Mouse (Mus musculus) mesoderm, embryonic 11.5 days (tissue): Measurements from ENCODE around the gene Fkbp15.

ENCODE experiments used
- DNase-seq: peaks from one replicate; pipeline ENCODE4 v3.0.0-alpha.2; 2012; ENCODE audit warnings: low read depth, low spot score

Fkbp15 gene

GRCm38 (mm10) chr4:62318294-62318693 lies 42.1 kb downstream of the Fkbp15 start:
- DNase-seq, result no peak

GRCm38 (mm10) chr4:62316456-62316855 lies 43.9 kb downstream of the Fkbp15 start:
- no peak for DNase-seq

- DNase-seq, result no peak
Measured at GRCm38 (mm10) chr4:62314516-62314915, 45.8 kb downstream of the Fkbp15 start.

GRCm38 (mm10) chr4:62313641-62314211 lies 46.6 kb downstream of the Fkbp15 start:
- DNase-seq, result no peak

DNA sequence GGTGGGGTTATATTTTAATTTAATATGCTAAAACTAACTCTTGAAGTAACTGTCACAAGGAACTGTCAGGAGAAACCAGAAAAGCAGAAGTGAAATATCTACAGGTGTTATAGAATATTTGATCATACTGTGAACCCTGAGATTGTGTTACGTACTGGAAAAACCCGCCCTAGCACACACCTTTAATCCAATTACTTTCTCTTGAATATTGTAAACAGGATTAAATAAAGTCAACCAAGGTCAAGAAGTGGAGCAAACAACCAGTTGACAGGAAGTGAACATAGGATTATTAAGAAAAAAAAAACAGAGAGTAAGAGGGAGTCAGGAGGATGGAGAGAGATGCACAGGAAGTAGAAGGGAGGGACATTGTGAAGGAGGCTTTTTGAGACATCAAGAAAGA lies 47.5 kb downstream of the Fkbp15 start:
- DNase-seq, result no peak

- DNase-seq, result no peak
Measured at GRCm38 (mm10) chr4:62308406-62308805, 51.9 kb downstream of the Fkbp15 start.

GRCm38 (mm10) chr4:62306840-62307239 lies 53.5 kb downstream of the Fkbp15 start:
- no peak for DNase-seq

- DNase-seq, result no peak
Measured at GRCm38 (mm10) chr4:62306301-62306700, 54.0 kb downstream of the Fkbp15 start.

DNA sequence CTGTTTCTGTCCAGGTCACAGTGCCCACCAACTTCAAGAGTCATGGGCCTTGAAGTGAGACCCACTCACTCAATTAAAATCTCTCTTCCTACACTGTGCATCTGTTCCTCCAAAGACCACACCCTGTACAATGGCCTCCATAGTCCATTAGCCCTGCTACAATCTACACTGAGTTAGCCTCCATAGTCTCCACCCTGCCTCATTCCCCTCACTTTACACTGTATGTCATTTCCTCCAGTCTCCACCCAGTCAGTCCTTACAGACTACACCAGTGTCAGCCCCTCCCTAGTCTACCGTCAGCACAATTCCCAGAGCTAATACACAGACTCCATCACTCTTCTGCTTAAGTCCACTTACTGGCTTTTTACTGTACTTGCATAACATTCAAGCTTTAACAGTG lies 57.1 kb downstream of the Fkbp15 start:
- DNase-seq, result no peak

DNA sequence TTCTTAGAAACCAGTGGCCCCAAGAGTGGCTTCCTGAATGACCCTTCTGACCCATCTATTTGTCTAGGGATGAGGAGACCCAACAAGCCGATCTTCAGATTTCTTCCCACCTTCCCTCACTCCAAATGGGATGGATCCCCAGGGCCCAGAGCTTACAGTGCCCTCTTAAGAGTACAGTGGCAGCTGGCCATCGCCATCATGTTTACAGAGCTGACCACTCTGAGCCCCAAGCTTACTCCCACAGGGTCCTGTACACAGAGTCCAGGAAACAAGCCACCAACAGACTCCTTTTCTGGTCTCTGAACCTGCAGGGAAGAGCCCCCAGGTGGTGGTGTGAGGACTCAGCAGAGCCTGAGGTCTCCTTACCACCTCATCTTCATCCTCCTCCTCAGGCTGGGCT lies 57.6 kb downstream of the Fkbp15 start:
- no peak for DNase-seq

DNA sequence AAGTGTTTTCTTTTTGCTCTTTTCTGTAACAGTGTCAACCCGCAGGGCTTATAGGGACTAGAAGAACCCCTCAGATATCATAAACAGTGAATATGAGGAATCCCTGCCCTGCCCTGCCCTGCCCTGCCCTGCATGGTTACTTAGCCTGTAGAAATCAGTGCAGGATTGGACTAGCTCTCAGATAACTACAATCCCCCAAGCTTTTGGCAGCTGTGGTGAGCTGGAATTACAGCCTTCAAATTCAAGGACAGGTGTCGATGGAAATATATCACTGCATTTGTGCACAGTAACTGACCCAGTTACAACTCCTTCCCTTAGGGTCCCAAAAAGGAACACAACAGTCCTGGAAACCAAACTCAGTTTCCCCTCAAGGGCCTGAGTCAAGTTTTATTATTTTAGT lies 60.3 kb downstream of the Fkbp15 start:
- DNase-seq, result no peak

GRCm38 (mm10) chr4:62297280-62298130 lies 62.8 kb downstream of the Fkbp15 start:
- no peak for DNase-seq

GRCm38 (mm10) chr4:62294741-62295140 lies 65.6 kb downstream of the Fkbp15 start:
- DNase-seq, result no peak

DNA sequence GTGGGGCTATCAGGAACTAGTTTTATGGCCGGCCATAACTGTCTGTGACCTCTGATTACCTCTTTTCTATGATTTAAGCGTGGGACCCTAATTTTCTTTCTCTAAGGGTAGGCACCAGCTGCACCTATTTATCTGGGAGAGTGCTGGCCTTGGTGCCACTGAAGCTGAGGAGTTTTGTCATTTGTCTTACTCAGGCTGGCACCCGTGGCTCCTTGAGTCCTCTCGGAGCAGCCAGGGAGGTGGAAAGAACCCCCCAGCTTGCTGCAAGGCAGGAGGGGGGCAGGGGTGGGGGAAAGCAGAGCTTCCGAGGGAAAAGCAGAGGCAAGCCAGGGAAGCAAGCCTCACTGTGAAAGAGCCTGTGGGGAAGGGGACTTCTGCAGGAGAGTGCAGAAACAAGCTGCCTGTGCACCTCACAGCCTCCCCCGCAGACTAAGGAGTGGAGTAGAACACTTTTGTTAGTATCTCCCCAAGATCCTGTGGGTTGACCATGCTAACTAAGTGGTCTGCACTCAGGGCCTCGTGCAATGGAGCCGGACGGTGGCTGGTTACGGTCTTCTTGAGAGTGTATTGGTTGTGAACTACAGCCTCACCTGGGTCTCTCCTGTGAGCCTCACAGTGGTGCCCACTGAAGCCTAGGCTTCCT lies 67.0 kb downstream of the Fkbp15 start:
- peak; percentile 70 for DNase-seq

- DNase-seq, result peak; percentile 67
Measured at GRCm38 (mm10) chr4:62292461-62293180, 67.7 kb downstream of the Fkbp15 start.

- DNase-seq, result no peak
Measured at GRCm38 (mm10) chr4:62290816-62291505, 69.4 kb downstream of the Fkbp15 start.

- DNase-seq, result no peak
Measured at GRCm38 (mm10) chr4:62289226-62289625, 71.1 kb downstream of the Fkbp15 start.

DNA sequence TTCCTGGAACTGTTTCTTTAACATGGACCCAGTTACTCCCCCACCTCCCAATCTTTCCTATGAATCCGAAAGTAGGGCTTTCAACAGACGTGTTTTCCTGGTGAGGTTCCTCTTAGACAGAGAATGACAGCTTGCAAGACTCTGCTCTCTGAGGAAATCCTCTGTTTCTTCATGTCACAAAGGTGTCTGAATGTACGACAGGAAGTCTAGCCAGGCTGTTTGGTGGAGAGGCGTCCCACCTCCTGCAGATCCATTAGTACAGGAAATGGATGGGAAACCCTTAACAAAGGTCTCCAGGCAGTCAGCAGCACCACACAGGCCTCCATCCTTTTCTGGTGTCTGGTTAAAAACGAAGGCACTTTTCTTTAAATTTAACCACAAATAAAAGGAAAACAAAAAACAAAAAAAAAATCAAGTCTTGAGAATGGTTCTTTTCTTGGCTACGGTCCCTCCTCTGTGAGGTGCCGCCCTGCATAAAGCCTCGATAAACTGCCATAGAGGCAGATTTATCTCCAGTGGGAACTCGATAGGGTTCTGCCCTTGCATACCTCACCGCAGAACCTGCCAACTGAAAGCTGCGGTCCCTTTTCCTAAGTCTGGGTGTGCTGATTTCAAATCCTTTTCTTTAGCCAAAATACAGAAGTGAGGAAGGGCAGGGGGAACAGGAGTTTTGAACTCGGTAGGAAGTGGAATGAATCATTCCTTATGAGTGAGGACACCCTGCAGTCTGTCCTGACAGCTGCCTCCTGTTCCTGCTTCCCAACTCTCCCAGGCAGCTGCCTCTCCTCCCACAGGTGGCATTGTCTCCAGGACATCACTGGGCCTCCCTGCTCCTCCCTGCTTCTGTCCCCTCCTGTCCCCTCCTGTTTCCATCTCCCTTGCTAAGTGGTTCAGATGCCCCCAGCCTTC lies 73.1 kb downstream of the Fkbp15 start:
- DNase-seq, result peak; percentile 30

GRCm38 (mm10) chr4:62286257-62286991 lies 73.9 kb downstream of the Fkbp15 start:
- DNase-seq, result peak; percentile 82

- DNase-seq, result no peak
Measured at GRCm38 (mm10) chr4:62285576-62285975, 74.8 kb downstream of the Fkbp15 start.
